Mouse (Mus musculus) Muller cell, postnatal 12 days (primary cell): ENCODE measurements around the gene Zfp36.

Experiments
- DNase-seq: peaks from one replicate; pipeline ENCODE4 v3.0.0-alpha.2; 2015; ENCODE audit errors: inconsistent ontology term

Gene Zfp36

DNA sequence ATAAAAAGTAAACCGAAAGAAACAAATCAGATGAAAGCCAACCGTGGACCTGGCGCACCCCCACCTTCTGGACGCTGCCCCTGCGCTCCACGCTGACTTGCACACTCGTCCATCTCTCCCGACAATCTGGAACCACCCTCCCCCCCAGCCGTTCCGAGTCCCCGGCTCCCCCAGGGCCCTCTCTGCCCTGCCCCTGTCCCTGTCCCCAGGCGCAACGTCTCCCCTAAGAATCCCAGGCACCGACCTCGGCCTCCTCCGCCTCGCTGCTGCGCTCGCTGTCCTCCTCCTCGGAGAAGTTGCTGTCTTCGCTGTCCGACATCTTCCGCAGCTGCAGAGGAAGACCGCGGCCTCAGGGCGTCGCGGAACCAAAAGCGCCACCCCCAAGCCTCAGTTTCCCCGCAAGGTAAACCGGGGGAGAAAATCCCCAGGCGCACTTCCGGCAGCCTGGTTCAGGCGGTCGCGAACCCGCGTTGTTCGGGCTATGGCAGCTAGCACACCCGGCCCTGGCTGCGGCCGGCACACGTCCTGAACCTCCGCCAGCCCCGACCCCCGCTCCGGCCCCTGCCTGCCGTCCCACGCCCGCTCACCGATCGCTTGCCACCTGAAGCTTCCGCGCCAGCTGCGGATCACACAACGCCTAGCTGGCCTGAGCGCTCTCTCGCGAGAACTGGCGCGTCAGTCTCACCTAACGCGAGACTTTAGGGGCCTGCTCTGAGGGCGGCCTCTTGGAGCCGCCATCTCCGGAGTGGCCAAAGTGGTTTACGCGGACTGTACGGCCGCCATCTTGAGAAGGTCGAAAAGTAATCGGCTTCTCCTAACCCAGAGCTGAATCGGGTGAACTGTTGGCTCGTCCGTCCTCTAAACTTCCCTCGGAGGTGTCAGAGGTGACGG, 41.7 kb downstream of the Zfp36 start, which contains the start of gene Supt5:
Supt5 (minus strand) TSS at position 639 of the 891 bp plus-strand sequence.
- DNase-seq = peak; percentile 95

DNA sequence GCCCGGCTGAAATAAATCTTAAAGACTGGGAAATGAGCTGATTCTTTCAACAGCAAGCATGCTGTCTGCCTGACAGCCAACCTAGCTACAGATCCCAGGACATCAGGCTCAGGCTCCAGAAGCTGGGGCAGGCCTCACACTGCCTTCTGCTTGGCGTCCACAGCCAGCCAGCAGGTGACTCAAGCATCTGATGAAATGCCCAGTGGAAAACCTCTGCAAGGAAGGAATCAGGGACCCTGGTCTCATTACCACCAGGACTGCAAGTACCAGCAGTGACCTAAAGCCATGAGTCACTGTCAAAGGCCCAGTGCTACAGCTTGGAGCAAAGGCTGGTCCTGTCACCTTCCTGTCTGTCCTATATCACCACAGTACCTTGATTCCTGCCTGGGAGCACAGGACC, 44.6 kb downstream of the Zfp36 start:
- DNase-seq = no peak

DNA sequence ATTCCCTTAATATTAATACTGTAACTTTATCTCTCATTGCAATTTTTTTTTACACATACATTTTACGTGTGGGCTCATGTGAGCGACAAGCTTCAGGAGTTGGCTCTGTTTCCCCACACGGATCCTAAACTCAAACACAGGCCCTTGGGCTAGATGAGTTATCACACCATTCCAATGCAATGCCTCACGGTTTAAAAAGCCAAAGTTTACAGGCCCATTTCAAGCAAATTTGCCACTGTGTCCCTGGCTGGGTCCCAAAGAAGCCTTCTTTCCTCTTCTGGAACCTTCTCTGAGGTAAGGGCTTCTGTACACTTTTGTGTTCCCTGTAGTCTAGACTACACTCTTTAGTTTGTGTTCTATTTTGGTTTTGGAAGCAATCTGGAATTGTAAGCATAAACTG, 45.5 kb downstream of the Zfp36 start:
- DNase-seq = no peak

DNA sequence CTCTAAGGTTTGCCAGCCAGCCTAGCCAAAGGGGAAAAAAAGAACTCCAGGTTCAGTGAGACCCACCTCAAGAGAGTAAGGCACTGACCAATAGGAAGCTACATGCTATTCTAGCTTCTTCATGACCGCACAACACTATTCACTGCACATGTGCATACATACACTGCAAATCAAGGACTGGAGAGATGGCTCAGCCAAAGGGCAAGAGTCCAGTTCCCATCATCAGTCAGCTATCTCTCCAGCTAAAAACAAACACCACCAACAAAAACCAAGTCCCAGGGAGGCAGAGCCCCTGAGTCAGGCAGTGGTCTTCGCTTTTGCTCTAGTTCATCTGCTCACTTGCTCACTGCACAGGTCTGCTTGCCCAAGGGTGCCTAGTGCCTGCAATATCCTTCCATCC, 51.8 kb downstream of the Zfp36 start:
- DNase-seq = no peak
